Mouse (Mus musculus) cerebellum, postnatal 10 days (tissue): ENCODE data around the gene Zfp879.

ENCODE experiments used
- DNase-seq, 2 experiments: peaks; one replicate each; pipeline ENCODE4 v3.0.0; 2021; ENCODE audit warnings: mixed read lengths in 2 of 2

The Zfp879 gene

GRCm38 (mm10) chr11:50841023-50841735 lies at the start of gene Zfp879:
Gene Zfp879, minus strand, starts transcription at chr11:50841552.
- peak; percentile 96 to 97 for DNase-seq

GRCm38 (mm10) chr11:50887390-50888128 lies 46.2 kb upstream of the Zfp879 start, which contains the start of gene Zfp454:
Gene Zfp454, minus strand, starts transcription at chr11:50887651.
- peak; percentile 93 to 96 for DNase-seq

GRCm38 (mm10) chr11:50886933-50887293 lies 45.6 kb upstream of the Zfp879 start:
- peak; percentile 42 to 45 for DNase-seq

GRCm38 (mm10) chr11:50886231-50886932 lies 45.0 kb upstream of the Zfp879 start:
- DNase-seq = peak; percentile 49 to 59

- DNase-seq = no peak
Measured at GRCm38 (mm10) chr11:50883756-50884155, 42.4 kb upstream of the Zfp879 start.

GRCm38 (mm10) chr11:50878641-50879040 lies 37.3 kb upstream of the Zfp879 start:
- DNase-seq = no peak

GRCm38 (mm10) chr11:50850989-50851601 lies 9.7 kb upstream of the Zfp879 start:
- peak; percentile 17 to 22 for DNase-seq

GRCm38 (mm10) chr11:50850177-50850735 lies 8.9 kb upstream of the Zfp879 start, which contains the start of gene Grm6:
Gene Grm6, plus strand, starts transcription at chr11:50850685.
- no peak for DNase-seq

- DNase-seq = no peak
Measured at GRCm38 (mm10) chr11:50849310-50849709, 8.0 kb upstream of the Zfp879 start.

- DNase-seq = no peak
Measured at GRCm38 (mm10) chr11:50848520-50849137, 7.3 kb upstream of the Zfp879 start.

GRCm38 (mm10) chr11:50847047-50847446 lies 5.7 kb upstream of the Zfp879 start:
- DNase-seq = peak; percentile 38 to 39

- no peak for DNase-seq
Measured at GRCm38 (mm10) chr11:50845951-50846350, 4.6 kb upstream of the Zfp879 start.

- no peak for DNase-seq
Measured at GRCm38 (mm10) chr11:50835727-50836126, 5.6 kb downstream of the Zfp879 start.

GRCm38 (mm10) chr11:50827010-50827953 lies 14.1 kb downstream of the Zfp879 start, which contains the start of gene Zfp354c:
Gene Zfp354c, minus strand, starts transcription at chr11:50827724.
- DNase-seq = peak; percentile 91 to 94

- no peak for DNase-seq
Measured at GRCm38 (mm10) chr11:50826214-50826613, 15.1 kb downstream of the Zfp879 start.

GRCm38 (mm10) chr11:50814233-50814632 lies 27.1 kb downstream of the Zfp879 start:
- no peak for DNase-seq

GRCm38 (mm10) chr11:50798836-50799235 lies 42.5 kb downstream of the Zfp879 start:
- DNase-seq = no peak

GRCm38 (mm10) chr11:50797674-50798073 lies 43.7 kb downstream of the Zfp879 start:
- DNase-seq = peak in 1 of 2 experiments; percentile 10
